Mouse (Mus musculus) forebrain, embryonic 13.5 days (tissue): ENCODE results near the gene Myt1l. TPM values are rescaled to one million over a fixed set of nuclear protein-coding genes. Genes with fewer than 3 reads are reported as not detected.

Experiments
- ATAC-seq: fragments of 200-750 bp; cut with Nextera tagmentation; 2 replicates; pipeline ENCODE4 v1.8.0; 2017
- H3K27ac ChIP-seq: fragments of 300-500 bp; sonication (generic); 2 replicates; pipeline ENCODE4 v1.5.1; 2015; ENCODE audit warnings: inconsistent platforms, mild to moderate bottlenecking, moderate library complexity
- H3K27me3 ChIP-seq: fragments of 300-500 bp; sonication (generic); 2 replicates; pipeline ENCODE4 v1.6.1; 2015; ENCODE audit warnings: mild to moderate bottlenecking, inconsistent platforms
- H3K36me3 ChIP-seq: fragments of 300-500 bp; sonication (generic); 2 replicates; pipeline ENCODE4 v1.6.1; 2015; ENCODE audit warnings: mild to moderate bottlenecking, inconsistent platforms; ENCODE audit not compliant: poor library complexity, severe bottlenecking
- H3K4me1 ChIP-seq: fragments of 300-500 bp; sonication (generic); 2 replicates; pipeline ENCODE4 v1.6.1; 2015; ENCODE audit warnings: inconsistent platforms
- H3K4me2 ChIP-seq: fragments of 300-500 bp; sonication (generic); 2 replicates; pipeline ENCODE4 v1.6.1; 2015; ENCODE audit warnings: inconsistent platforms, mild to moderate bottlenecking, moderate library complexity
- H3K4me3 ChIP-seq: fragments of 300-500 bp; sonication (generic); 2 replicates; pipeline ENCODE4 v1.5.1; 2015; ENCODE audit warnings: mild to moderate bottlenecking, inconsistent platforms
- H3K9ac ChIP-seq: fragments of 300-500 bp; sonication (generic); 2 replicates; pipeline ENCODE4 v1.6.1; 2015; ENCODE audit warnings: mild to moderate bottlenecking, inconsistent platforms
- H3K9me3 ChIP-seq: fragments of 300-500 bp; sonication (generic); replicated peaks from 2 replicates; pipeline ENCODE4 v1.6.1; 2016; ENCODE audit warnings: inconsistent platforms
- WGBS: fragments of 180-500 bp; shearing (Covaris S2); methylation state at CpG from one replicate; pipeline ENCODE4 v1.1.7; 2015; 5-methylcytosine and 5-hydroxymethylcytosine counted together
- polyA plus RNA-seq: library from polyadenylated mRNA; unstranded; fragments of >200 nt; fragmentation: Nextera tagmentation; extraction: Ambion mirVana; gene quantifications from 2 replicates; pipeline ENCODE4 v1.2.1, GENCODE M21; 2015

Gene Myt1l
- polyA plus RNA-seq, 1 experiment from 2014 or later: 116 TPM

GRCm38 (mm10) chr12:29571613-29572012 is 43.4 kb downstream of the Myt1l start:
- Histone ChIP-seq H3K27ac (no peak overlapping the region), H3K36me3 (peaks cover 9% of the 10 kb centered on the region), H3K9me3 (no peaks in the 10 kb centered on the region), H3K9ac (no peak overlapping the region), H3K4me2 (no peak overlapping the region), H3K4me1 (no peaks in the 10 kb centered on the region), H3K27me3 (no peaks in the 10 kb centered on the region), H3K4me3 (no peak overlapping the region)
- no peak for ATAC-seq
- WGBS: 80% methylated on average over 5 of the region's 5 CpGs

GRCm38 (mm10) chr12:29593787-29594186 is 65.6 kb downstream of the Myt1l start:
- no peak overlapping the region for H3K27ac ChIP-seq
- ATAC-seq: no peak
- no peak overlapping the region for H3K4me3 ChIP-seq
- no peaks in the 10 kb centered on the region; the same call in 1 of the 2 replicates for H3K4me1 ChIP-seq
- WGBS: 92% methylated on average over 1 of the region's 1 CpGs
- H3K9me3 ChIP-seq: peaks cover 10% of the 10 kb centered on the region; the same call in 1 of the 2 replicates
- H3K4me2 ChIP-seq: no peak overlapping the region
- no peak overlapping the region for H3K9ac ChIP-seq
- no peaks in the 10 kb centered on the region for H3K27me3 ChIP-seq
- peaks cover 22% of the 10 kb centered on the region for H3K36me3 ChIP-seq

DNA sequence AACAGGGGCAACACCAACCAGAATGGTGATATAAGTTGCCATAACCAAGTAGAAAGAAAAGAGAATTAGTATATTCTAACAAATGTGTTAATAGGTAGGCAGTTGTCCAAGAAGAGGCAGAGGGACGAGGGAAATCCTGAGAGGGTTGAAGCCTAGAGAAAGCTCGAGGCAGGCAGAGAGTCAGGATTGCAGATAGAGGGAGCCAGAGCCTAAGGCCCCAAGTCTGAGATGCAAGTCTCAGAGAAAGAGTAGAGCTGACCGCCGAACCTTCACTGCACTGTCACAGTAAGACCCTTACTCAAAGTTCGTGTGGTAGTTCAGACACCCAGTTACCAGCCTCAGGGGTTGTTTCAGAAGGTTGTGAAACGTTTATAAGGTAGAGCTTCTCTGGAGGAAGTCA is 71.7 kb downstream of the Myt1l start:
- 51% methylated on average over 6 of the region's 6 CpGs for WGBS
- Histone ChIP-seq H3K27ac (no peak overlapping the region), H3K9me3 (no peaks in the 10 kb centered on the region), H3K4me3 (no peak overlapping the region), H3K4me1 (no peaks in the 10 kb centered on the region), H3K27me3 (no peaks in the 10 kb centered on the region), H3K36me3 (0 out of 2 replicates have a peak, but pooled peaks cover 4% of the 10 kb centered on the region), H3K4me2 (no peak overlapping the region), H3K9ac (no peak overlapping the region)
- ATAC-seq: no peak

GRCm38 (mm10) chr12:29601223-29601622 is 73.0 kb downstream of the Myt1l start:
- H3K4me1 ChIP-seq: no peaks in the 10 kb centered on the region
- H3K27me3 ChIP-seq: no peaks in the 10 kb centered on the region
- 86% methylated on average over 6 of the region's 6 CpGs for WGBS
- H3K36me3 ChIP-seq: no peaks in the 10 kb centered on the region
- no peak overlapping the region for H3K4me3 ChIP-seq
- no peak overlapping the region for H3K27ac ChIP-seq
- H3K9me3 ChIP-seq: no peaks in the 10 kb centered on the region
- no peak for ATAC-seq
- no peak overlapping the region for H3K4me2 ChIP-seq
- no peak overlapping the region for H3K9ac ChIP-seq

DNA sequence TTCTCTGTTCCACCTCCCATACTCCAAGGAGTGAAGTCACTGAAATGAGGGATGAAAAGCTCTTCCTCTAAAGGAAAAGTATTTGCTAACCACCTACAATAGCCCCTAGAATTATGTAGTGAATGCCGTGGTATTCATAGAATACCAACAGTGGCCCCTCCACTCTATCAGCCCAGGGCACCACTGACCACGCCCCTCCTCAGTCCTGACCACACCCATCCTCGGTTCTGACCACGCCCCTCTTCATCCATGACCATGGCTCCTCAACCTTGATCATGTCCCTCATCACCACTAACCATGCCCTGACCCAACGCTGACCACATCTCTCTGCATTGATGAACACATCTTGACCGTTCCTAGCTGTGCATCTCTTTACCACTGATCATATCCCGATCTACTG is 76.5 kb downstream of the Myt1l start:
- Histone ChIP-seq H3K27me3 (no peaks in the 10 kb centered on the region), H3K27ac (no peak overlapping the region), H3K4me3 (no peak overlapping the region), H3K9ac (no peak overlapping the region), H3K4me1 (no peaks in the 10 kb centered on the region), H3K9me3 (no peaks in the 10 kb centered on the region), H3K36me3 (no peaks in the 10 kb centered on the region), H3K4me2 (no peak overlapping the region)
- 85% methylated on average over 7 of the region's 7 CpGs for WGBS
- no peak for ATAC-seq

- Histone ChIP-seq H3K36me3 (no peaks in the 10 kb centered on the region), H3K9me3 (no peaks in the 10 kb centered on the region), H3K9ac (no peak overlapping the region), H3K4me1 (no peaks in the 10 kb centered on the region), H3K4me3 (no peak overlapping the region), H3K27me3 (no peaks in the 10 kb centered on the region), H3K4me2 (no peak overlapping the region), H3K27ac (no peak overlapping the region; the same call in 1 of the 2 replicates)
- WGBS: 82% methylated on average over 5 of the region's 5 CpGs
- ATAC-seq: peak; percentile 48; the same call in 1 of the 2 replicates
Observed at GRCm38 (mm10) chr12:29605124-29605523, 76.9 kb downstream of the Myt1l start.

DNA sequence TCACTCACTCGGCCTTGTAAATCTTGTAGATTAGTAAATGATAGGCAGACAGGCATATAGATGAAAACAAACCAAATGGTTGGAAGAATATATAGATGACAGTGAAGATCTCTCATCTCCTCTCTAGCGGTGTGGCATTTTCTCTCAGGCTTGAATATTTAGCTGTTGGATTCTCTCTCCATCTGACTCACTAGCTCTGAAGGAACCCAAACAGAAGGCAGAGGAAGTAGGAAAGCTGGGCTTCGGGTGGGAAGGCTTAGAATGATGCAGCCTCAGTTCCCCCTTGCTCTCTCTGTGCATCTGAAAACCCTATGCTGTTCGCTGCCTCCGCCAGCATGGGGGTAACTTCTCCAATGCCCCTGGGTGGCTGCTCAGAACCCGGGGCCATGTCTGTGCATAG is 78.0 kb downstream of the Myt1l start:
- 90% methylated on average over 6 of the region's 6 CpGs for WGBS
- ATAC-seq: no peak
- Histone ChIP-seq H3K27ac (no peak overlapping the region), H3K4me3 (no peak overlapping the region), H3K36me3 (peaks cover 3% of the 10 kb centered on the region; the same call in 1 of the 2 replicates), H3K9ac (no peak overlapping the region), H3K9me3 (no peaks in the 10 kb centered on the region), H3K4me1 (no peaks in the 10 kb centered on the region), H3K27me3 (no peaks in the 10 kb centered on the region), H3K4me2 (no peak overlapping the region)

DNA sequence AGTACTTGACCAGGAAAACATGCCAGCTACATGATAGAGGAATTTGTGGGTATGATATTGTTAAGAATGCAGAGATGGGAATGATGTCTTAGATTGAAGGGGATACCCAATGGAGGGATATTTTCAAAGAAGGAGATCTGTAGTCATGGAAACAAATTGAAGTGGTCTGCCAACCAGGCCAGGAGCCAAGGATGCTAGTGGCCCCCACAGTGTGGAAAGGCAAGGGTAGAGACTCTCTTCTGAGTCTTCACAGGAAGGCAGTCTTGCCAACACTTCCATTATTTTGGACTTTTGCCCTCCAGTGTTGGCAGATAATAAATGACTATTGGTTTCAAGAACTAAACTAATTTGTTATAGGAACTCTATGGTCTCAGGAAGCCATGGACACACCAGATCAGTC is 89.6 kb downstream of the Myt1l start:
- Histone ChIP-seq H3K9ac (no peak overlapping the region), H3K4me2 (no peak overlapping the region), H3K27me3 (no peaks in the 10 kb centered on the region), H3K9me3 (no peaks in the 10 kb centered on the region), H3K36me3 (no peaks in the 10 kb centered on the region), H3K4me1 (no peaks in the 10 kb centered on the region), H3K4me3 (no peak overlapping the region), H3K27ac (no peak overlapping the region)
- ATAC-seq: no peak

GRCm38 (mm10) chr12:29621530-29621929 is 93.3 kb downstream of the Myt1l start:
- no peak overlapping the region for H3K27ac ChIP-seq
- H3K4me2 ChIP-seq: no peak overlapping the region
- no peak for ATAC-seq
- no peaks in the 10 kb centered on the region for H3K27me3 ChIP-seq
- no peaks in the 10 kb centered on the region for H3K9me3 ChIP-seq
- 70% methylated on average over 5 of the region's 5 CpGs for WGBS
- no peak overlapping the region for H3K4me3 ChIP-seq
- H3K4me1 ChIP-seq: peaks cover 4% of the 10 kb centered on the region; the same call in 1 of the 2 replicates
- no peaks in the 10 kb centered on the region for H3K36me3 ChIP-seq
- no peak overlapping the region for H3K9ac ChIP-seq

GRCm38 (mm10) chr12:29627956-29628750 is 100.0 kb downstream of the Myt1l start:
- ATAC-seq: no peak; the same call in 1 of the 2 replicates

DNA sequence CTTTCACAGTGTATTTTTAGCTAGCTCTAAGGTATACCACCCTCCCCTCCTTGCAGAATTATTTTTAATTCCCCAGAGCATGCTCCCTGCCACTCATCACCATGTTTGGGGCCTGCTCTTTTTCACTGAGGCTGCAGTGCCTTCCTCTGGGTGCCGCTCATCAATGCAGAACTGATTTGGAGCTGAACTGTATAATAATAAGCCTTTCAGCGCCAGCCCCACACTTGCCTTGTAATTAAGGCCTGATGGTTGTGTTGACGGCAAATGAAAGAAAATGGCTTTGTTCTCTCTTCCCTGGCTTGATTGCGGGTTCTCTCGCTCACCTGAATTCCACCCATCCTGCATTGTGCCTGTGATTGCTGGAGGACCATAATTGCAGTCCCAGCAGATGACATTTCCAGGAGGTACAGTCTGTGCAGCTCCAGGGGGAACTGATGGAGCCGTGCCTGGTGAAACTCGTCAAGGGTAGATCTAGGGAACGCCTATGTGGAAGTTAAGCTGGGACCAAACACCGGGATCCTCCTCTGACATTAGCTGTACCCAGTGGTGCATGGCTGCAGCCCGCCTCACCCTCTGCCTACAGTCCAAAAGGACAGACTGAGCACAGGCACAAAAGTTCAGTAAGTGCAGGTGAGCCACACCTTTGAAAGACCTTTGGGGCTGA is 101.8 kb downstream of the Myt1l start:
- Histone ChIP-seq H3K36me3 (no peaks in the 10 kb centered on the region), H3K9ac (0 out of 2 replicates have a peak overlapping the region, but pooled peaks have one; percentile 23), H3K4me3 (no peak overlapping the region), H3K9me3 (no peaks in the 10 kb centered on the region), H3K4me2 (peak overlapping the region; percentile 17; the same call in 1 of the 2 replicates), H3K4me1 (peaks cover 32% of the 10 kb centered on the region), H3K27me3 (no peaks in the 10 kb centered on the region), H3K27ac (peak overlapping the region; percentile 90)
- WGBS: 20% methylated on average over 10 of the region's 10 CpGs
- peak; percentile 90 for ATAC-seq

More at GRCm38 (mm10) chr12:29627956-29628750, 100.0 kb downstream of the Myt1l start:
- H3K36me3 ChIP-seq: no peaks in the 10 kb centered on the region
- no peak overlapping the region for H3K4me3 ChIP-seq
- no peak overlapping the region for H3K9ac ChIP-seq
- 66% methylated on average over 15 of the region's 15 CpGs for WGBS
- no peak overlapping the region for H3K4me2 ChIP-seq
- no peaks in the 10 kb centered on the region for H3K9me3 ChIP-seq
- H3K27ac ChIP-seq: no peak overlapping the region
- peaks cover 32% of the 10 kb centered on the region for H3K4me1 ChIP-seq
- no peaks in the 10 kb centered on the region for H3K27me3 ChIP-seq

- Histone ChIP-seq H3K9ac (no peak overlapping the region), H3K36me3 (no peaks in the 10 kb centered on the region), H3K4me2 (no peak overlapping the region), H3K4me3 (no peak overlapping the region), H3K9me3 (no peaks in the 10 kb centered on the region), H3K4me1 (peaks cover 17% of the 10 kb centered on the region), H3K27me3 (no peaks in the 10 kb centered on the region), H3K27ac (no peak overlapping the region)
- no peak for ATAC-seq
- WGBS: 81% methylated on average over 2 of the region's 2 CpGs
Observed at GRCm38 (mm10) chr12:29634509-29634908, 106.3 kb downstream of the Myt1l start.
